Mouse (Mus musculus): Measurements from ENCODE around the gene Vash2. TPM values are rescaled to one million over a fixed set of nuclear protein-coding genes. Genes with fewer than 3 reads are reported as not detected.

Gene Vash2
- total and polyA plus RNA-seq, 3 experiments: 0.04 to 0.17 (median 0.16) TPM

- dilution Hi-C loops (cut with MboI; ENCODE audit: extremely low pct_ligation_motif_present, extremely low pct_unique_long_range_greater_than_20kb, low sequenced_read_pairs): no loop called here
- DNase-seq (ENCODE audit: extremely low read depth): no peak
- no peaks in the 10 kb centered on the region for H3K79me2 ChIP-seq (replicated peaks; ENCODE audit: control insufficient read depth, extremely low read depth, insufficient read depth, poor library complexity, severe bottlenecking)
- H3K27ac ChIP-seq (ENCODE audit: insufficient read depth, low read depth): no peak overlapping the region
- peaks cover 0 to 12% of the 10 kb centered on the region in 2 experiments for H3K36me3 ChIP-seq (replicated peaks in 1 of 2; ENCODE audit: control insufficient read depth in 1 of 2, insufficient read depth in 1 of 2, low read length in 1 of 2)
- peaks cover 0 to 15% of the 10 kb centered on the region in 2 experiments; a peak in 2 of 4 replicates for H3K4me1 ChIP-seq (ENCODE audit: control insufficient read depth in 1 of 2, insufficient read depth in 2 of 2)
- TF ChIP-seq POLR2AphosphoS2 (IDR thresholded peaks at IDR 0.05; ENCODE audit: low read depth, low read length) (no peak), CHD2 (IDR thresholded peaks at IDR 0.05; ENCODE audit: low read length) (no peak), MXI1 (IDR thresholded peaks at IDR 0.05; ENCODE audit: low read depth, low read length) (no peak), BHLHE40 (IDR thresholded peaks at IDR 0.05; ENCODE audit: low read depth, low read length) (no peak), NRF1 (IDR thresholded peaks at IDR 0.05; ENCODE audit: low read depth, low read length) (no peak), UBTF (IDR thresholded peaks at IDR 0.05; ENCODE audit: low read depth, low read length) (no peak), RAD21 (IDR thresholded peaks at IDR 0.05; ENCODE audit: low read depth, low read length) (no peak), CHD1 (IDR thresholded peaks at IDR 0.05; ENCODE audit: low read depth, low read length) (no peak), ETS1 (conservative IDR thresholded peaks at IDR 0.05; ENCODE audit: low read depth, low read length) (no peak), ZC3H11A (IDR thresholded peaks at IDR 0.05; ENCODE audit: low read depth, low read length) (no peak), MAZ (IDR thresholded peaks at IDR 0.05; ENCODE audit: low read depth, low read length) (no peak), TCF12 (IDR thresholded peaks at IDR 0.05; ENCODE audit: low read depth, low read length) (no peak), EP300 (IDR thresholded peaks at IDR 0.05; ENCODE audit: low read length) (no peak), IRF4 (IDR thresholded peaks at IDR 0.05; ENCODE audit: low read depth, low read length) (no peak), KAT2A (IDR thresholded peaks at IDR 0.05; ENCODE audit: insufficient replicate concordance, low read length) (no peak)
- H3K4me3 ChIP-seq (replicated peaks in 1 of 3; ENCODE audit: low read depth in 2 of 3, low read length in 2 of 3, poor library complexity in 1 of 3): no peak overlapping the region
- H3K4me2 ChIP-seq (ENCODE audit: insufficient read depth, low read depth, poor library complexity, severe bottlenecking): no peak overlapping the region
- H3K27me3 ChIP-seq (replicated peaks): no peaks in the 10 kb centered on the region
- H3K9ac ChIP-seq (ENCODE audit: insufficient read depth, low read depth): no peak overlapping the region
- H3K9me3 ChIP-seq (replicated peaks; ENCODE audit: low read length): no peaks in the 10 kb centered on the region
- in situ Hi-C loops (cut with MboI; ENCODE audit: low pct_ligation_motif_present, low pct_unique_long_range_greater_than_20kb, low sequenced_read_pairs): loop anchor here (10.0 kb wide), 1 partner anchor 332 kb away; no protein-coding TSS in a partner anchor
These were observed 26.1 kb downstream of the Vash2 start for GRCm38 (mm10) chr1:190953009-190953408.

DNA sequence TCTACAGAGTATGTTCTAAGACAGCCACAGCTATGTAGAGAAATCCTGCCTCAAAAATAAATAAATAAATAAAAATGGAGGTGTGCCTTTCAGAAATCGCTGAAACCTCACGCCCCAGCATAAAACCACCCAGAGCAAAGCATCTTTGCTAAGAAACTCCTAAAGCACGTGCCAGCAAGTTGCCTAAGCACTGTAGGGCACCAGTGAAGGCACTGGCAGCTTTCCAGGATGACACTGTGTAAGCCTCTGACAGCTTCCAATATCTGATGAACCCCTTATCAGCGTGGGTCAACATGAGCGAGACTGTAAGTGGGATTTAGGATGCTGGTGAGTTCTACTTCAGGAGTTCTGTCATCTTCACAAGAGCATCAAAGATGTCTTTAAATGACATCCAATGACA is 28.1 kb downstream of the Vash2 start:
- TF ChIP-seq IRF4 (IDR thresholded peaks at IDR 0.05; ENCODE audit: low read depth, low read length): no peak
- no peak for TF ChIP-seq RAD21 (IDR thresholded peaks at IDR 0.05; ENCODE audit: low read depth, low read length)
- no peak for TF ChIP-seq MAZ (IDR thresholded peaks at IDR 0.05; ENCODE audit: low read depth, low read length)
- TF ChIP-seq E2F4 (IDR thresholded peaks at IDR 0.05; ENCODE audit: insufficient replicate concordance, low read depth, low read length): no peak
- TF ChIP-seq EP300 (IDR thresholded peaks at IDR 0.05; ENCODE audit: low read length): no peak
- TF ChIP-seq ZC3H11A (IDR thresholded peaks at IDR 0.05; ENCODE audit: low read depth, low read length): no peak
- TF ChIP-seq CHD1 (IDR thresholded peaks at IDR 0.05; ENCODE audit: low read depth, low read length): no peak
- TF ChIP-seq NELFE (IDR thresholded peaks at IDR 0.05; ENCODE audit: low read depth, low read length): no peak
- TF ChIP-seq MEF2A (IDR thresholded peaks at IDR 0.05; ENCODE audit: borderline replicate concordance, low read depth, low read length): no peak
- no peak for TF ChIP-seq UBTF (IDR thresholded peaks at IDR 0.05; ENCODE audit: low read depth, low read length)
- no peak for TF ChIP-seq CHD2 (IDR thresholded peaks at IDR 0.05; ENCODE audit: low read length)
- no peak for TF ChIP-seq USF2 (conservative IDR thresholded peaks at IDR 0.05; ENCODE audit: low read depth, low read length)
- TF ChIP-seq MXI1 (IDR thresholded peaks at IDR 0.05; ENCODE audit: low read depth, low read length): no peak
- TF ChIP-seq MAX (IDR thresholded peaks at IDR 0.05; ENCODE audit: low read length): no peak
- Histone ChIP-seq H3K4me3 (replicated peaks in 1 of 3; ENCODE audit: low read depth in 2 of 3, low read length in 2 of 3, poor library complexity in 1 of 3) (no peak overlapping the region), H3K27me3 (replicated peaks) (no peaks in the 10 kb centered on the region), H3K36me3 (replicated peaks in 1 of 2; ENCODE audit: control insufficient read depth in 1 of 2, insufficient read depth in 1 of 2, low read length in 1 of 2) (peaks cover 4 to 25% of the 10 kb centered on the region in 2 experiments), H3K4me1 (ENCODE audit: control insufficient read depth in 1 of 2, insufficient read depth in 2 of 2) (peaks cover 0 to 11% of the 10 kb centered on the region in 2 experiments; a peak in 2 of 4 replicates), H3K9ac (ENCODE audit: insufficient read depth, low read depth) (no peak overlapping the region), H3K9me3 (replicated peaks; ENCODE audit: low read length) (no peaks in the 10 kb centered on the region), H3K4me2 (ENCODE audit: insufficient read depth, low read depth, poor library complexity, severe bottlenecking) (no peak overlapping the region), H3K79me2 (replicated peaks; ENCODE audit: control insufficient read depth, extremely low read depth, insufficient read depth, poor library complexity, severe bottlenecking) (no peaks in the 10 kb centered on the region), H3K27ac (ENCODE audit: insufficient read depth, low read depth) (no peak overlapping the region)
- DNase-seq (ENCODE audit: extremely low read depth): no peak
- dilution Hi-C loops (cut with MboI; ENCODE audit: extremely low pct_ligation_motif_present, extremely low pct_unique_long_range_greater_than_20kb, low sequenced_read_pairs): no loop called here
- in situ Hi-C loops (cut with MboI; ENCODE audit: low pct_ligation_motif_present, low pct_unique_long_range_greater_than_20kb, low sequenced_read_pairs): loop anchor here (10.0 kb wide), 1 partner anchor 334 kb away; no protein-coding TSS in a partner anchor
